Mouse (Mus musculus): Measurements from ENCODE around the gene Spire2. TPM values are rescaled to one million over a fixed set of nuclear protein-coding genes. Genes with fewer than 3 reads are reported as not detected.

Spire2 gene
- polyA plus RNA-seq, 1 experiment from 2014 or later = 0.95 TPM

Other genes with a start within 250 kb of the Spire2 start
- 1,566 and 1,655 TPM in 2 replicates for gene Rpl13, start 230.4 kb upstream of the Spire2 start, polyA plus RNA-seq (2014; fragmentation: Nextera tagmentation; extraction: Ambion mirVana)
- gene Cpne7, start 215.3 kb upstream of the Spire2 start, polyA plus RNA-seq (2014; fragmentation: Nextera tagmentation; extraction: Ambion mirVana) = 0.57 and 0.82 TPM in 2 replicates
- gene Sult5a1, start 174.4 kb upstream of the Spire2 start, polyA plus RNA-seq (2014; fragmentation: Nextera tagmentation; extraction: Ambion mirVana) = 6.8 and 8.5 TPM in 2 replicates
- gene Dpep1, start 146.5 kb upstream of the Spire2 start, polyA plus RNA-seq (2014; fragmentation: Nextera tagmentation; extraction: Ambion mirVana) = 2.9 and 3.1 TPM in 2 replicates
- 94.4 and 95.1 TPM in 2 replicates for gene Chmp1a, start 120.0 kb upstream of the Spire2 start, polyA plus RNA-seq (2014; fragmentation: Nextera tagmentation; extraction: Ambion mirVana)
- gene Spata33, start 119.9 kb upstream of the Spire2 start, polyA plus RNA-seq (2014; fragmentation: Nextera tagmentation; extraction: Ambion mirVana) = 3.3 and 3.4 TPM in 2 replicates
- 34.2 and 36.5 TPM in 2 replicates for gene Cdk10, start 107.9 kb upstream of the Spire2 start, polyA plus RNA-seq (2014; fragmentation: Nextera tagmentation; extraction: Ambion mirVana)
- 0.87 and 1.2 TPM in 2 replicates for gene Spata2l, start 96.5 kb upstream of the Spire2 start, polyA plus RNA-seq (2014; fragmentation: Nextera tagmentation; extraction: Ambion mirVana)
- gene Zfp276, start 78.5 kb upstream of the Spire2 start, polyA plus RNA-seq (2014; fragmentation: Nextera tagmentation; extraction: Ambion mirVana) = 18.8 and 22.2 TPM in 2 replicates
- gene Vps9d1, start 78.4 kb upstream of the Spire2 start, polyA plus RNA-seq (2014; fragmentation: Nextera tagmentation; extraction: Ambion mirVana) = 24.0 and 25.6 TPM in 2 replicates
- gene Fanca, start 14.1 kb upstream of the Spire2 start, polyA plus RNA-seq (2014; fragmentation: Nextera tagmentation; extraction: Ambion mirVana) = 38.9 and 39.2 TPM in 2 replicates
- 136 and 149 TPM in 2 replicates for gene Tcf25, start 41.0 kb downstream of the Spire2 start, polyA plus RNA-seq (2014; fragmentation: Nextera tagmentation; extraction: Ambion mirVana)
- not detected in 2 replicates for gene Mc1r, start 74.4 kb downstream of the Spire2 start, polyA plus RNA-seq (2014; fragmentation: Nextera tagmentation; extraction: Ambion mirVana)
- 9.3 and 11.2 TPM in 2 replicates for gene Tubb3, start 78.7 kb downstream of the Spire2 start, polyA plus RNA-seq (2014; fragmentation: Nextera tagmentation; extraction: Ambion mirVana)
- 37.3 and 37.6 TPM in 2 replicates for gene Def8, start 90.8 kb downstream of the Spire2 start, polyA plus RNA-seq (2014; fragmentation: Nextera tagmentation; extraction: Ambion mirVana)
- gene Afg3l1, start 145.2 kb downstream of the Spire2 start, polyA plus RNA-seq (2014; fragmentation: Nextera tagmentation; extraction: Ambion mirVana) = 36.5 and 41.1 TPM in 2 replicates
- gene Dbndd1, start 182.8 kb downstream of the Spire2 start, polyA plus RNA-seq (2014; fragmentation: Nextera tagmentation; extraction: Ambion mirVana) = 9.4 and 9.8 TPM in 2 replicates
- gene Gas8, start 186.1 kb downstream of the Spire2 start, polyA plus RNA-seq (2014; fragmentation: Nextera tagmentation; extraction: Ambion mirVana) = 40.8 and 41.3 TPM in 2 replicates